Mouse (Mus musculus): Measurements from ENCODE around the gene Aup1.

The Aup1 gene

GRCm38 (mm10) chr6:83054074-83054851 lies at the start of gene Aup1:
Aup1 (plus strand) TSS chr6:83054521.
- peaks cover 6% of the 10 kb centered on the region for H3K36me3 ChIP-seq (ENCODE audit: control insufficient read depth, insufficient read depth, low read length, poor library complexity, severe bottlenecking)
- peak; percentile 99 for DNase-seq (ENCODE audit: low read depth, low spot score)

GRCm38 (mm10) chr6:83004872-83005271 lies 49.4 kb upstream of the Aup1 start:
- DNase-seq (ENCODE audit: low read depth, low spot score): peak; percentile 66
- H3K36me3 ChIP-seq (ENCODE audit: control insufficient read depth, insufficient read depth, low read length, poor library complexity, severe bottlenecking): no peaks in the 10 kb centered on the region
- H3K27me3 ChIP-seq (ENCODE audit: control insufficient read depth, insufficient read depth, low read length, poor library complexity, severe bottlenecking): no peaks in the 10 kb centered on the region

More at GRCm38 (mm10) chr6:83054074-83054851, at the start of gene Aup1:
- H3K27me3 ChIP-seq (ENCODE audit: control insufficient read depth, insufficient read depth, low read length, poor library complexity, severe bottlenecking): no peaks in the 10 kb centered on the region

GRCm38 (mm10) chr6:83005444-83006011 lies 48.8 kb upstream of the Aup1 start:
- DNase-seq (ENCODE audit: low read depth, low spot score): no peak
- Histone ChIP-seq H3K36me3 (ENCODE audit: control insufficient read depth, insufficient read depth, low read length, poor library complexity, severe bottlenecking) (no peaks in the 10 kb centered on the region), H3K27me3 (ENCODE audit: control insufficient read depth, insufficient read depth, low read length, poor library complexity, severe bottlenecking) (no peaks in the 10 kb centered on the region)

GRCm38 (mm10) chr6:83006114-83006513 lies 48.2 kb upstream of the Aup1 start:
- no peak for DNase-seq (ENCODE audit: low read depth, low spot score)
- no peaks in the 10 kb centered on the region for H3K27me3 ChIP-seq (ENCODE audit: control insufficient read depth, insufficient read depth, low read length, poor library complexity, severe bottlenecking)

GRCm38 (mm10) chr6:83008659-83009058 lies 45.7 kb upstream of the Aup1 start:
- no peaks in the 10 kb centered on the region for H3K36me3 ChIP-seq (ENCODE audit: control insufficient read depth, insufficient read depth, low read length, poor library complexity, severe bottlenecking)
- DNase-seq (ENCODE audit: low read depth, low spot score): peak; percentile 51
- H3K27me3 ChIP-seq (ENCODE audit: control insufficient read depth, insufficient read depth, low read length, poor library complexity, severe bottlenecking): no peaks in the 10 kb centered on the region

More at GRCm38 (mm10) chr6:83006114-83006513, 48.2 kb upstream of the Aup1 start:
- no peaks in the 10 kb centered on the region for H3K36me3 ChIP-seq (ENCODE audit: control insufficient read depth, insufficient read depth, low read length, poor library complexity, severe bottlenecking)

GRCm38 (mm10) chr6:83010010-83010409 lies 44.3 kb upstream of the Aup1 start:
- H3K36me3 ChIP-seq (ENCODE audit: control insufficient read depth, insufficient read depth, low read length, poor library complexity, severe bottlenecking): no peaks in the 10 kb centered on the region
- no peaks in the 10 kb centered on the region for H3K27me3 ChIP-seq (ENCODE audit: control insufficient read depth, insufficient read depth, low read length, poor library complexity, severe bottlenecking)
- no peak for DNase-seq (ENCODE audit: low read depth, low spot score)

GRCm38 (mm10) chr6:83011255-83011654 lies 43.1 kb upstream of the Aup1 start:
- H3K36me3 ChIP-seq (ENCODE audit: control insufficient read depth, insufficient read depth, low read length, poor library complexity, severe bottlenecking): no peaks in the 10 kb centered on the region
- DNase-seq (ENCODE audit: low read depth, low spot score): peak; percentile 38

GRCm38 (mm10) chr6:83011756-83012155 lies 42.6 kb upstream of the Aup1 start:
- no peak for DNase-seq (ENCODE audit: low read depth, low spot score)
- Histone ChIP-seq H3K27me3 (ENCODE audit: control insufficient read depth, insufficient read depth, low read length, poor library complexity, severe bottlenecking) (no peaks in the 10 kb centered on the region), H3K36me3 (ENCODE audit: control insufficient read depth, insufficient read depth, low read length, poor library complexity, severe bottlenecking) (no peaks in the 10 kb centered on the region)

More at GRCm38 (mm10) chr6:83011255-83011654, 43.1 kb upstream of the Aup1 start:
- no peaks in the 10 kb centered on the region for H3K27me3 ChIP-seq (ENCODE audit: control insufficient read depth, insufficient read depth, low read length, poor library complexity, severe bottlenecking)

- no peaks in the 10 kb centered on the region for H3K36me3 ChIP-seq (ENCODE audit: control insufficient read depth, insufficient read depth, low read length, poor library complexity, severe bottlenecking)
- DNase-seq (ENCODE audit: low read depth, low spot score): peak; percentile 55
- no peaks in the 10 kb centered on the region for H3K27me3 ChIP-seq (ENCODE audit: control insufficient read depth, insufficient read depth, low read length, poor library complexity, severe bottlenecking)
These were observed 40.9 kb upstream of the Aup1 start for GRCm38 (mm10) chr6:83013444-83013843.

- Histone ChIP-seq H3K36me3 (ENCODE audit: control insufficient read depth, insufficient read depth, low read length, poor library complexity, severe bottlenecking) (no peaks in the 10 kb centered on the region), H3K27me3 (ENCODE audit: control insufficient read depth, insufficient read depth, low read length, poor library complexity, severe bottlenecking) (no peaks in the 10 kb centered on the region)
- DNase-seq (ENCODE audit: low read depth, low spot score): no peak
These were observed 39.5 kb upstream of the Aup1 start for GRCm38 (mm10) chr6:83014482-83015466.

GRCm38 (mm10) chr6:83015749-83016148 lies 38.6 kb upstream of the Aup1 start:
- Histone ChIP-seq H3K36me3 (ENCODE audit: control insufficient read depth, insufficient read depth, low read length, poor library complexity, severe bottlenecking) (no peaks in the 10 kb centered on the region), H3K27me3 (ENCODE audit: control insufficient read depth, insufficient read depth, low read length, poor library complexity, severe bottlenecking) (no peaks in the 10 kb centered on the region)
- no peak for DNase-seq (ENCODE audit: low read depth, low spot score)

- H3K36me3 ChIP-seq (ENCODE audit: control insufficient read depth, insufficient read depth, low read length, poor library complexity, severe bottlenecking): no peaks in the 10 kb centered on the region
- DNase-seq (ENCODE audit: low read depth, low spot score): no peak
- no peaks in the 10 kb centered on the region for H3K27me3 ChIP-seq (ENCODE audit: control insufficient read depth, insufficient read depth, low read length, poor library complexity, severe bottlenecking)
These were observed 37.1 kb upstream of the Aup1 start for GRCm38 (mm10) chr6:83017190-83017589.

- H3K36me3 ChIP-seq (ENCODE audit: control insufficient read depth, insufficient read depth, low read length, poor library complexity, severe bottlenecking): no peaks in the 10 kb centered on the region
- DNase-seq (ENCODE audit: low read depth, low spot score): no peak
- H3K27me3 ChIP-seq (ENCODE audit: control insufficient read depth, insufficient read depth, low read length, poor library complexity, severe bottlenecking): no peaks in the 10 kb centered on the region; the same call in 1 of the 2 replicates
These were observed 35.3 kb upstream of the Aup1 start for GRCm38 (mm10) chr6:83019044-83019443.

GRCm38 (mm10) chr6:83020121-83020520 lies 34.2 kb upstream of the Aup1 start:
- H3K36me3 ChIP-seq (ENCODE audit: control insufficient read depth, insufficient read depth, low read length, poor library complexity, severe bottlenecking): no peaks in the 10 kb centered on the region
- no peaks in the 10 kb centered on the region; the same call in 1 of the 2 replicates for H3K27me3 ChIP-seq (ENCODE audit: control insufficient read depth, insufficient read depth, low read length, poor library complexity, severe bottlenecking)
- no peak for DNase-seq (ENCODE audit: low read depth, low spot score)

Data from splenic B cell, adult 2 months (primary cell).